Mouse (Mus musculus): ENCODE results near the gene Rbm14. TPM values are rescaled to one million over a fixed set of nuclear protein-coding genes. Genes with fewer than 3 reads are reported as not detected.

The Rbm14 gene
- polyA plus RNA-seq, 1 experiment from 2014 or later: 72.8 TPM

- peak overlapping the region; percentile 92 for H3K27ac ChIP-seq
- ATAC-seq (replicated peaks): no peak
- no peaks in the 10 kb centered on the region for H3K36me3 ChIP-seq (replicated peaks)
- H3K4me2 ChIP-seq: peak overlapping the region; percentile 94
- no peaks in the 10 kb centered on the region for H3K27me3 ChIP-seq (replicated peaks)
- H3K9me3 ChIP-seq: no peaks in the 10 kb centered on the region
- H3K4me1 ChIP-seq: peaks cover 29% of the 10 kb centered on the region
- H3K9ac ChIP-seq: peak overlapping the region; percentile 59
- peak overlapping the region; percentile 75 for H3K4me3 ChIP-seq
- 1% methylated on average over 14 of the region's 14 CpGs for WGBS
Observed at GRCm38 (mm10) chr19:4810309-4810708, 1.1 kb downstream of the Rbm14 start.

- Histone ChIP-seq H3K4me1 (peaks cover 7% of the 10 kb centered on the region), H3K27ac (no peak overlapping the region), H3K9me3 (no peaks in the 10 kb centered on the region), H3K9ac (no peak overlapping the region), H3K36me3 (replicated peaks) (peaks cover 36% of the 10 kb centered on the region; the same call in 1 of the 2 replicates), H3K27me3 (replicated peaks) (no peaks in the 10 kb centered on the region), H3K4me3 (no peak overlapping the region), H3K4me2 (no peak overlapping the region)
- ATAC-seq (replicated peaks): no peak
- WGBS: 82% methylated on average over 10 of the region's 10 CpGs
Observed at GRCm38 (mm10) chr19:4803283-4803682, 8.2 kb downstream of the Rbm14 start.

DNA sequence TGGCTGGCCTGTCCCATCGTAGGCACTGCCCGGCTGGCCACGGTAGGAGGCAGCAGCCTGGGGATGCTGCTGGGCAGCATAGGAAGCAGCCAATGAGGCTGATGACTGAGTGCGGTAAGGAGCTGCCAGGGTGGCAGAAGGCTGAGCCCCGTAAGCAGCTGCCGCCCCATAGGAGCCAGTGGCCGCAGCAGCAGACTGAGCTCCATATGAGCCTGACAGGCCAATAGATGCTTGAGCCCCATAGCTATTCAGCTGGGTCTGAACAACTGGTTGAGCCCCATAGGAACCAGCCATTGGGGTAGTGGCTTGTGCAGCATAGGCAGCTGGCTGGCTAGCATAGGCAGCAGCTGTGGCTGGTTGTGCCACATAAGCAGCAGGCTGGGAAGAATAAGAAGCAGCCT is 8.7 kb downstream of the Rbm14 start:
- peaks cover 36% of the 10 kb centered on the region; the same call in 1 of the 2 replicates for H3K36me3 ChIP-seq (replicated peaks)
- WGBS: 91% methylated on average over 7 of the region's 7 CpGs
- H3K9me3 ChIP-seq: no peaks in the 10 kb centered on the region
- H3K4me2 ChIP-seq: no peak overlapping the region
- H3K4me1 ChIP-seq: peaks cover 1% of the 10 kb centered on the region
- no peak overlapping the region for H3K27ac ChIP-seq
- H3K27me3 ChIP-seq (replicated peaks): no peaks in the 10 kb centered on the region
- no peak overlapping the region for H3K4me3 ChIP-seq
- H3K9ac ChIP-seq: no peak overlapping the region
- ATAC-seq (replicated peaks): no peak

- Histone ChIP-seq H3K27ac (no peak overlapping the region), H3K4me1 (peaks cover 9% of the 10 kb centered on the region), H3K4me2 (no peak overlapping the region), H3K36me3 (replicated peaks) (peaks cover 36% of the 10 kb centered on the region; the same call in 1 of the 2 replicates), H3K4me3 (no peak overlapping the region), H3K27me3 (replicated peaks) (no peaks in the 10 kb centered on the region), H3K9me3 (no peaks in the 10 kb centered on the region), H3K9ac (no peak overlapping the region)
- ATAC-seq (replicated peaks): no peak
- 93% methylated on average over 5 of the region's 5 CpGs for WGBS
Observed at GRCm38 (mm10) chr19:4799083-4799482, 12.4 kb downstream of the Rbm14 start.

DNA sequence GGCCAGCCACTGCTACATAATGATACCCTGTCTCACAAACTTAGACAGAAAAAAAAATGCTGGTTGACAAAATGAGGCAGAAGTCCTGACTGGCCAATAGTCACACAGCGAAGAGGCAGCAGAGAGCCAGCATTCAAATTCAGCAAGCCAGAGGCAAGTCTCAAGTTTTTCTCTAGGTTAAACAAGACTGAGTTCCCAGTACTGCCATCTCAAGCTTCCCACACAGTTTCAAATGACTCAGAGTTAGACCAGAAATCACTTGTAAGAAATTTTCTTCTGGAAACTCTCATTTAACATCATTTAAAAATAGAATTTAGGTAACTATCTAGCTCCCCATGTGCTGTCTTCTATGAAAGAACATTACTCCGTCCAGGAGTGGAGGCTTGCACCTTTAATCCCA is 13.6 kb downstream of the Rbm14 start:
- Histone ChIP-seq H3K9me3 (no peaks in the 10 kb centered on the region), H3K27me3 (replicated peaks) (no peaks in the 10 kb centered on the region), H3K4me2 (no peak overlapping the region), H3K4me1 (peaks cover 11% of the 10 kb centered on the region), H3K4me3 (no peak overlapping the region), H3K27ac (no peak overlapping the region), H3K36me3 (replicated peaks) (peaks cover 36% of the 10 kb centered on the region; the same call in 1 of the 2 replicates), H3K9ac (no peak overlapping the region)
- no peak for ATAC-seq (replicated peaks)
- 96% methylated on average over 2 of the region's 2 CpGs for WGBS

- ATAC-seq (replicated peaks): no peak
- WGBS: 65% methylated on average over 1 of the region's 1 CpGs
- peaks cover 20% of the 10 kb centered on the region; the same call in 1 of the 2 replicates for H3K36me3 ChIP-seq (replicated peaks)
Observed at GRCm38 (mm10) chr19:4795929-4796328, 15.5 kb downstream of the Rbm14 start.

DNA sequence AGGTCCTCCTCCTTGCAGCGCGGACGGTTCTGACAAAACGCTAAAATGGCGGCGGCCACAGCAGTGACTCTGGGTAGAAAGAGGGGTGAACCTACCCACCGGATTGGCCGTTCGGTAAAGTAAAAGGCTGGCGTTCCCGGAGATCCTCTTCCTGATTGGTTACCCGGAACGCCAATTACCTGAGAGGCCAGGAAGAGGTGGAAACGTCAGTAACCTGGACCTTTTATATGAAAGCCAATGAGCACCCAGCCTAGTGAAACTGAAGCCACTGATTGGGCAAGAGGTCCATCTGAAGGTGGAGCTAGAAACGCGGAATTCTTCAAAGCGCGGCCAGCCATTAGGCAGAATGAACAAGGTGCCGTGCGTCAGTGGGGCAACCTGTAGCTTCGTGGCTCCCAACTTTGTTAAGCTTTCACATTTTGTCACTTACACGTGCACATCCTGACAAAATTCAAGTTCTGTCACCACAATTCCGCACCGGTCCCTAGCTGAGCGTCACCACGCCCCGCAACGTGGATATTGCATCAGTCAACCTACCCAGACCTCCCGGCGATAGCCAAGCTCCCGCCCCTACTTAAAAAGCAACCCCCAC is 17.5 kb downstream of the Rbm14 start, which contains the start of gene Rbm4:
TSS of gene Rbm4 (minus strand) at position 71 of the 592 bp plus-strand sequence.
- peak within 1 kb of the TSS; percentile 80 for H3K4me3 ChIP-seq
- peaks cover 9% of the 10 kb centered on the region; the same call in 1 of the 2 replicates for H3K36me3 ChIP-seq (replicated peaks)
- peak within 1 kb of the TSS; percentile 93 for H3K4me2 ChIP-seq
- no peaks in the 10 kb centered on the region for H3K9me3 ChIP-seq
- ATAC-seq (replicated peaks): peak; percentile 99
- peaks cover 46% of the 10 kb centered on the region for H3K4me1 ChIP-seq
- peak within 1 kb of the TSS; percentile 87 for H3K27ac ChIP-seq
- peak within 1 kb of the TSS; percentile 70 for H3K9ac ChIP-seq
- no peaks in the 10 kb centered on the region for H3K27me3 ChIP-seq (replicated peaks)
- WGBS: under 1% methylated on average over 31 of the region's 31 CpGs

More at GRCm38 (mm10) chr19:4795929-4796328, 15.5 kb downstream of the Rbm14 start:
- no peaks in the 10 kb centered on the region for H3K27me3 ChIP-seq (replicated peaks)
- no peaks in the 10 kb centered on the region for H3K9me3 ChIP-seq
- H3K4me3 ChIP-seq: no peak overlapping the region
- H3K4me1 ChIP-seq: peaks cover 28% of the 10 kb centered on the region
- H3K4me2 ChIP-seq: no peak overlapping the region
- H3K27ac ChIP-seq: no peak overlapping the region
- no peak overlapping the region for H3K9ac ChIP-seq

DNA sequence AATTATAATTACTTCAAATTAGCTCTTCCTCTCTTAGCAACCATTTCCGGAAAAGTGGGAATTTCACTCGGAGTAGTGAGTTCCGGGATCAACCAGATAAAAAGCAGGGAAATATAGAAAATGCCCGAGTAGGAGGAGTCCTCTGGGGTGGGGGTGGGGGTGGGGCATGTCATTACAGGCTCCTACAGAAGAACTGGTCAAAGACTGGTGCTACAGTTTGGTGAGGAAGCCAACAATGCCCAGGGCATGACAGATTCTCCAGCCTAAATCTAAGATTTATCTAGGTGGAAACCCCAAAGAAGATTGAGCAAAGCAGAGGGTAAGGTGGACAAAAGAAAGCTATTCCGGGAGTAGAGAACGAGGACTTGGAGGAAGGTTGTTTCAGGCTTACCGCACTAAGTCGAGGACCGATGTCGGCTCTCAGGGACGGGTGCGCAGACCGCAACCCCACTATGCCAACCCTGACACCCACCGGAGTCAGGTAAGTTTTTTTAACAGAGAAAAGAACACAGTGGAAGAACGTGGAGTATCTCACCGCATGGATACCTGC is 18.1 kb downstream of the Rbm14 start:
- 1% methylated on average over 16 of the region's 16 CpGs for WGBS
- no peaks in the 10 kb centered on the region for H3K9me3 ChIP-seq
- H3K9ac ChIP-seq: peak overlapping the region; percentile 70
- H3K27ac ChIP-seq: peak overlapping the region; percentile 87
- peak; percentile 67 for ATAC-seq (replicated peaks)
- H3K27me3 ChIP-seq (replicated peaks): no peaks in the 10 kb centered on the region
- H3K4me2 ChIP-seq: peak overlapping the region; percentile 80
- peaks cover 7% of the 10 kb centered on the region; the same call in 1 of the 2 replicates for H3K36me3 ChIP-seq (replicated peaks)
- H3K4me1 ChIP-seq: peaks cover 50% of the 10 kb centered on the region
- H3K4me3 ChIP-seq: peak overlapping the region; percentile 80

GRCm38 (mm10) chr19:4786313-4786712 is 25.1 kb downstream of the Rbm14 start:
- no peaks in the 10 kb centered on the region for H3K27me3 ChIP-seq (replicated peaks)
- no peak overlapping the region for H3K4me2 ChIP-seq
- H3K36me3 ChIP-seq (replicated peaks): peaks cover 32% of the 10 kb centered on the region
- peaks cover 57% of the 10 kb centered on the region for H3K4me1 ChIP-seq
- no peak for ATAC-seq (replicated peaks)
- H3K9me3 ChIP-seq: no peaks in the 10 kb centered on the region
- no peak overlapping the region for H3K9ac ChIP-seq
- H3K4me3 ChIP-seq: no peak overlapping the region
- no peak overlapping the region for H3K27ac ChIP-seq
- WGBS: 95% methylated on average over 2 of the region's 2 CpGs

DNA sequence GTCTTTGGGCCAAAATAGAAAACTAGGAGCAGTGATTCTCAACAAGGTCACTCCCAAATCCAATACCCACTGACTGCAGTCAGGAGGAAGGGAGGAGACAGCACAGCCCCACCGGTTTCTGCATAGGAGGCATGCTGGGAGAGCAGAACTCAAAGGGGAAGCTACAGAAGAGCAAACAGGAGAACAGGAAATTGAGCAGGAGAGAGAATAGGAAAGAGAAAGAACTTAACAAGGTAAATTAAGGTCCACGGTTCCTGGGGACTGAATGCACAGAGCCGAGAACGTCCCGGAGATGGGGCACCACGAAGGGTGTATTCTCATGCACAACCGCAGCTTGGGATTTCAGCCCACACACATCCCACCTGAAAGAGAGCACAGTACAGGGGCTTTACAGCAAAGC is 26.2 kb downstream of the Rbm14 start:
- no peaks in the 10 kb centered on the region for H3K27me3 ChIP-seq (replicated peaks)
- H3K27ac ChIP-seq: no peak overlapping the region
- ATAC-seq (replicated peaks): no peak
- WGBS: 87% methylated on average over 7 of the region's 7 CpGs
- H3K36me3 ChIP-seq (replicated peaks): peaks cover 30% of the 10 kb centered on the region
- H3K9ac ChIP-seq: no peak overlapping the region
- H3K4me1 ChIP-seq: peaks cover 46% of the 10 kb centered on the region
- H3K4me3 ChIP-seq: no peak overlapping the region
- H3K9me3 ChIP-seq: no peaks in the 10 kb centered on the region
- no peak overlapping the region for H3K4me2 ChIP-seq

DNA sequence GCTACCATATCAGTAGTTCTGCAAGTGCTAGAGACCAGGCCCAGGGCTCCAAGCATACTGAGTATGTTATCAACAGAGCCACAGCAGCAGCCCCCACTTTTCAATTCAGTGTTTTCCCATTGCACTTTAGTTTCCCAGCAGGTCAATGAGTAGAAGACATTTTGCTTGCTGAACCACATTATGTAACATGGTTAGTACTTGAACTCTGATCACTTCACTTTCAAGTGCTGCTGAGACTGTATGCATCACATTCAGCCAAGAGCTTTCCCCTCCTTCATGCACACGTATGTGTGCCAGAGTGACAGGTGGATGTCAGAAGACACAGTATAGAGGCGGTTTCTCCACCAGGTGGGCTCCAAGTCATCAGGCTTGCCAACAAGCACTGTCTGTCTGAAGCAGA is 28.5 kb downstream of the Rbm14 start:
- Histone ChIP-seq H3K4me1 (peaks cover 26% of the 10 kb centered on the region), H3K36me3 (replicated peaks) (peaks cover 30% of the 10 kb centered on the region)
- WGBS: 93% methylated on average over 2 of the region's 2 CpGs

GRCm38 (mm10) chr19:4772785-4773184 is 38.6 kb downstream of the Rbm14 start:
- no peaks in the 10 kb centered on the region for H3K4me1 ChIP-seq
- 85% methylated on average over 3 of the region's 3 CpGs for WGBS
- H3K4me3 ChIP-seq: no peak overlapping the region
- no peak overlapping the region for H3K9ac ChIP-seq
- no peaks in the 10 kb centered on the region for H3K27me3 ChIP-seq (replicated peaks)
- ATAC-seq (replicated peaks): no peak
- H3K27ac ChIP-seq: no peak overlapping the region
- H3K36me3 ChIP-seq (replicated peaks): peaks cover 46% of the 10 kb centered on the region
- H3K4me2 ChIP-seq: no peak overlapping the region
- H3K9me3 ChIP-seq: no peaks in the 10 kb centered on the region

More for the DNA sequence above, 28.5 kb downstream of the Rbm14 start:
- no peaks in the 10 kb centered on the region for H3K27me3 ChIP-seq (replicated peaks)
- H3K9ac ChIP-seq: no peak overlapping the region
- H3K27ac ChIP-seq: no peak overlapping the region
- no peak for ATAC-seq (replicated peaks)
- H3K4me3 ChIP-seq: no peak overlapping the region
- H3K4me2 ChIP-seq: no peak overlapping the region
- no peaks in the 10 kb centered on the region for H3K9me3 ChIP-seq

Measured in midbrain, embryonic 15.5 days (tissue).